Mouse (Mus musculus) cerebellum, postnatal 36 days (tissue): Measurements from ENCODE around the gene Gm37240.
"Not testable (repeated sequence)": the region's sequence is repeated elsewhere in the genome, so short reads cannot be mapped to it uniquely, and the experiment has no call there.

Source experiments
- DNase-seq, 2 experiments: peaks; one replicate each; pipeline ENCODE4 v3.0.0; 2021 to 2022; ENCODE audit warnings: mixed read lengths in 2 of 2

Gm37240 gene

DNA sequence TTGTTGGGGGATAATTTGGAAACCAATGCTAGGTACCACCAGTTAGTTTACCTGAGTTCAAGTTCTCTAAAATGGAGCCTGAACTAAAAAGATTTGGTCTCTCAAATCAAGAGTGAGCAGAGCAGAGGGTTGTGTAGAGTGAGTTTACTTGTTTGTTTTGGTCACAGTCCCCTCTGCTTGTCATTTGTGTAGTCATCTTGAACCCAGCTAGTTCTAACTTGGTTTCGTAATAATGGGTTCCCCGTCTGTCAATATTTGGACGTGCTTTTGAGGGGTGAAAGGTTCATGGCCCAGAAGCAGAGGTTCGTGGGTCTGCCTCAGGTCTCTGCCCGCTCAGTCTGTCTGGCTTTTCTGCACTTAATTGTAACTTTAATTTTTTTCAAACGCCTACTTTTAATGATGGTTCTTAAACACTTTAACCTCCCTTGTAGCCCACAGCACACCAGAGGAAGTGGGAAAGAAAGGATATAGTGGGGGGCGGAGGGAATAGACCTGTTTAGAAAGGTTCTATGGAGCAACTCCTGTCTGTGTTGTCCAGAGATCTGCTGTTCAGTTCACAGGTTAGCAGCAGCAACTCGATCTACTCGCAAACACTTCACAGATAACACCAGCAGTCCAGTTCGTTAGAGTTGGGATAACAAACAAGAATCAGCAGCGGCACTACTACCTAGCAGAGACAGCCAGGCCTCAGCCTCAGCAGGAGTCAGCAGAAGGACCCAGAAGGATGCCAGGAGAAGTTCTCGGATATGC, 1237.6 kb downstream of the Gm37240 start:
- DNase-seq = no peak

- not testable (repeated sequence) for DNase-seq
These were observed 1239.2 kb downstream of the Gm37240 start for GRCm38 (mm10) chr3:84648069-84648468.

- DNase-seq = no peak
These were observed 1239.7 kb downstream of the Gm37240 start for GRCm38 (mm10) chr3:84647616-84648015.

DNA sequence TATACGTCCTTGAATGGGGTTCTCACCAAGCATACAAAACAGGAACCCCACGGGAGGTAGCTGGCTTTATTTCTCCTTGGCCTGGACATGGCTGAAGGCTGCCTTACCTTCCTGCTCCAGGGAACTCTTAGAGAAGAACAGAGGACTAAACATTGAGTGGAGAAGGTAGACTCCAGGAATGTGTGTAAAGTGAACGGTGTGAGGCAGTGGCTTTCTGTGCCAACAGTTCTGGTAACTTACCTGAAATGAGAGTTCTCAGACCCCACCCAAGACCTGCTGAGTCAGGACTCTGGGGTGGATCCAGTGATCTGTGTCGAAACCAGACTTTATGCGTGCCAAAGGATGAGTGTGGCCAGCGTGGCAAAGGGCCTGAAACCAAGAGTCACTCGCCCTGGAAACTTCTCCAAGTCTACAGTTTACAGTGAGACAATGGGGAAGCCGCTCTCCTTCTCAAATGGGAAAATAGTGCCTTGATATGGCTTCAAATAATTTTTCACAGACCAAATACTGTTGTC, 1240.9 kb downstream of the Gm37240 start:
- no peak for DNase-seq

DNA sequence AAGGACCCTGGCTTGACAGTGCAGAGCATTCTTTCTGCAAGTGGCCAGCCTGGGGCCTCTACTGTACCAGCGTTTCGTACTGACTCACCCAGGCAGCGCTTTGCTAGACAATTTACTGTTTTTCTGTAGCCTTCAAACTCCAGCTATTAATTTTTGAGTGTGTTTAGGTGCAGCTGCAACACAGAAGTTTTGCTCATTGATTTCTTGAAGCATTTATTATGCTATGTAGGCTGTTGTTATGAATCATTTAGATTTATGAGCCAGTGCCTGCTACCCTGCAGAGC, 1241.4 kb downstream of the Gm37240 start:
- DNase-seq = no peak

DNA sequence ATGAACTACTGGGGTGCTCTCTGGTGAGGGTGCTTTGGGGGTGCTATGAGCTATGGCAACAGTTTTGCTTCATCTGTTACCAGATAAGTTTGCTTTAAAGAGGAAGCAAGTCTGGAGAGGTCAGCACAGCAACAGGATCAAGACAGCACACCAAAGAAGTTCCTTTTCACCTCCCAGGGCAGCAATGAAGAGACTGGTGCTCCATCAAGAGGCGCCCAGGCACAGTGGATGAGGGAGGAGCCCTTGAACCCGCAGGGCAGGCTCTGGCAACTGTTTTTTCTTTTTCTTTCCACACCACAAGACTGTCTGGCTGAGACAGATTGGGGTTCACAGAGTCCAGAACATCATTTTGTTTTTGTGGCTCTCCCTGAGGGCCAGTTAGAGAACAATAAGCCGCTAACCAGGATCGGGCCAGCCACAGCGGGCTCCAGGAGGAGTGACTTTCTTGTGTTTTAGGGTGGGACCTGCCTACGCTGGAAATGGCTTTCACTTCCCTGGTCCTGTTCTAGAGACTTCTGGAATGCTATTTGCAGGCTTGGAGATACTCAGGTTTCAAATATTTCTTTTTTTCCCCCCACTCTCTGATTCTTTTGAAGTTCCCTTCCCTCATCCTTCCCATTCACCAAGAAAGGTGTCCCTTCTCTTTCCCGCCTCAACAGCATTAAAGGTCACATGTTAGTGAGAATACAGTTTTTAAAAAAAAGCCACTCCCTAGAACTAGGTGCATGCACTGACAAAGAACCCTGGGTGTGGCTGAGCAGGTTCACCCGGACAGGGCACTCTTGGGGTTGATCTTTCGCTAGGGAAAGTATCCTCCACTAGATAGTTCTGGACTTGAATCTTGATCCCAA, 1241.9 kb downstream of the Gm37240 start:
- no peak for DNase-seq

DNA sequence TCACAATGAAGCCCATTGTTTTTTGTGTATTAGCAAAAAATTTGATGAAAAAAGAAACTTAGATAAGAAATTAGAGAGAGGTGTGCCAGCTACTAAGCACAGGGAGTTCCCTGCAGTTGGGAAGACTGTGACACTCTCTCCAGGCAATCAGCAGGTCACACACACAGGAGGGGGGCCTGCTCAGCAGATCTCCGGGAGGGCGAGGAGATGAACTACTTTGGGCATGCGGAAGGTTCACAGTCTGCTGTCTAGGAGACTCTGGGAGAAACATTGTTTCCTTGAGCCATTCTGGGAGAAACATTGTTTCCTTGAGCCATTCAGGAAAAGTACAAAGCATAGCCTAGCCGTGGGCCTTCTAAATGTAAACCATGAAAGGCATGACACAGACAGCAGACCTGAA, 1244.4 kb downstream of the Gm37240 start:
- no peak for DNase-seq

DNA sequence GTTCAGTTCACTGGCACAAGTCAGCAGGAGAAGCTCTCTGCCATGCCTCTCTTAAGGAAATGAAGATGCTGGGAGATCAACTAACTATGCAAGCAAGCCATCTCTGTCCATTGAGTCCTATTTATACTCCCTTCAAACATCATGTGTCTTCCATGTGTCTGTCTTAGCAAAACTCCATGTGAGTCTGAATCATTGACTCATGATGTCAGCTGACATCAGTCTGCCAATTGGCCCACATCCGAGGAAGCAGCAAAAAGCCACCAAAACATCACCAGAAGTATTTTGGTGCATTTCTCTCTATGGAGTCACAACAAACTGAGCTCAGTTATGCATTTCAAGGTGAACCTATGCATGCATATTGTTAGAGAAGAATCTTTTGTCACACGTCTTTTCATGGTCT, 1245.9 kb downstream of the Gm37240 start:
- no peak for DNase-seq

DNA sequence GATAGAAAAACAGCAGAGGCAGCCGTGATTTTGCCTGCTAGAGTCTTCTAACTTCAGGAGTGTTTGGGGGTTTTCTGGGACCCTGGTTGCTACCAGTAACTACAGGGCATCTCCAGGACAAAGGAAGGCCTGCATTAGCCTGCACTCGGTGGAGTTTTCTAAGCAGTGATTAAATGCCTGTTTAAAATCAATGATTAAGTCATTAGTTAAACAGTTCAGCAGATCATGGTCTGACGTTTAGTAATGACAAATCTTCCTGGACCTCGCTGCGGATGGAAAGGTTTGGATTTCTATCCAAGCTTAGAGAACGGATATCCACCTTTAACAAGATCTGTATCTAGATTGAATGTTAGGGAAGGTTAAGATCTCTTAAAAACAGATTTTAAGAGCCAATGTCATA, 1246.8 kb downstream of the Gm37240 start:
- DNase-seq = no peak

- DNase-seq = no peak
These were observed 1247.4 kb downstream of the Gm37240 start for GRCm38 (mm10) chr3:84639767-84640500.

DNA sequence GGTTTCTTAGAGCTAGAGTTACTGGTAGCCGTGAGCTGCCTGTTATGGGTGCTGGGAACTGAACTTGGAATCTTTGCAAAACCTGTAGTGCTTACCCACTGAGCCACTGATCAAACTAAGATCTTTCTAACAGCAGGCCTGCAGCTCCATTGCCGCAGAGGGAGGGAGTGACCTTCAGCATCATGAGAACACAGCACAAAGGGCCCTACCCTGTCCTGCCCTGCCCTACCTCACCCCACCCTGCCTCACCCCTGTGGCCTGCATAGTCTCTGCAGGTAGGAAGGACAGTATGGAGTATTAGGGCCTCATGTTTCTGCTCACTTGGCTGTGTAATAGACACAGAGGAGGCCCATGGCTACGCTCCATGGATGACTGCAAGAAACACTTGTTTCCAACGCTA, 1248.5 kb downstream of the Gm37240 start:
- no peak for DNase-seq

DNA sequence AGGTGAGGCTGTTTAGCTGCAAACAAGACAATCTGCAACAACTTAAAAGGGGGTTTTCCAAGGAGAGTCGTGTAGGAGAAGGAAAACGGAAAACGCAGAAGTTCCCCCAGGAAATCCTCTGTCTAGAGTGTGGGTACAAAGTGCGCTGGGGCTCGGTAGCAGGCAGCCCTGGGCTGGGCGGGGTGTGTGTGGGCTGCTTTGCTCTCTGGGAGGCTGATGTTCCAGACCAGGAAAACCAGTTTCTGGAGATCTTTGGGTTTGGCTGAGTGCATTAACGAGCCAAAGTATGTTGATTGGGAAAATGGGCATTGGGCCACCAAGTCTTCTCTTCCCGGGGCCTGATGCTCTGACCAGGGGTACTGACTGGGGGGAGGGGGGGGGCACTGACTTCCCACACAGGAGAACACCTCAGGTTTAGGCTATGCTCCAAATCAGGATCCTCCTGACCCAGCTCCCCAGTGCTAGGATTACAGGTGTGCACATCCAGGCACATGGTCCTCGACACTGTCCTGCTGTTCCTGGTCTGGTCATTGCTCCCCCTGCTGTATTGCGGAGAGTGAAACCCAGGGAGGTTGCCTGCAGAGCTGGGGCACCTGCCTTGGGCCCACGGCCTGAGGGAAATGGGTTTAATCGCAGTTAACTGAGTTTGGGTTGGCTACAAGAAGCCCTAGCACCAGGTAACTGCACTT, 1249.3 kb downstream of the Gm37240 start:
- DNase-seq = no peak

GRCm38 (mm10) chr3:84637095-84637494, 1250.2 kb downstream of the Gm37240 start:
- DNase-seq = no peak

- no peak for DNase-seq
These were observed 1255.7 kb downstream of the Gm37240 start for GRCm38 (mm10) chr3:84631586-84631985.

DNA sequence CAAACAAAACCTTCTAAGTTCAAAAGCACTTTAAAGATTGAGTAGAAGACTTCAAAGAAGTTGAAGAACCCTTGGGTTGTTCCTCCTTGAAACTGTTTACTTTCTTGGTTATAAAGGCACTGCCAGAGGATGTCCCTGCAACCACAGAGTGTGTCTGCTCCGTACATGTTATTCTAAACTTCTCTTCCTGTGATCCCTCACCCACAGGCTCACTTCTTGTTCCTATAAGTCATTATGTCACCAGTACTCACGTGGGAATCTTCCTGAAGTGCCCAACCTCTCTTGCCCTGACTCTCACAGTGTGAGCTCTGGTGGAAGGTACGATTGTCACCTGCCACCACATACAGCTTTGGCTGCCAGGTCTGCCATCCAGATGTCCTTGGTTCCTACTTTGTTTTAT, 1265.3 kb downstream of the Gm37240 start:
- DNase-seq = no peak

GRCm38 (mm10) chr3:84619725-84620124, 1267.6 kb downstream of the Gm37240 start:
- DNase-seq = no peak

- DNase-seq = no peak
These were observed 1268.3 kb downstream of the Gm37240 start for GRCm38 (mm10) chr3:84619056-84619455.

DNA sequence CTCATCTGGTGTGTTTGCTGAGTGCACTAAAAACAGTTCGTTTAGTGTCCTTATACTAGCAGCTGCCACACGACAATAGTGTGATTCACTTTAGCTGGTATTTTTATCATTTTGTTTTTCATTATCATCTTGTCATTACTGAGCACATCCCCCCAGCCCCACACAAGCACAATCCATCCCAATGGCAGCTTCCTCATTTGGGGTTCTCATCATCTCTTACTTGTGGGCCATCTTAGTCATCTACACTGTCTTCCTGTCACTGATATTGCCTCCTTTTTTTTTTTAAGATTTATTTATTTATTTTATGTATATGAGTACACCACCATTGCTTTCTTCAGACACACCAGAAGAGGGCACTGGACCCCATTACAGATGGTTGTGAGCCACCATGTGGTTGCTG, 1268.7 kb downstream of the Gm37240 start:
- no peak for DNase-seq

- no peak for DNase-seq
These were observed 1271.5 kb downstream of the Gm37240 start for GRCm38 (mm10) chr3:84615856-84616225.

GRCm38 (mm10) chr3:84615050-84615855, 1272.1 kb downstream of the Gm37240 start:
- peak in 1 of 2 experiments; percentile 9 for DNase-seq

- DNase-seq = no peak
These were observed 1277.1 kb downstream of the Gm37240 start for GRCm38 (mm10) chr3:84610183-84610710.

GRCm38 (mm10) chr3:84603212-84603611, 1284.1 kb downstream of the Gm37240 start:
- no peak for DNase-seq
